Mouse (Mus musculus) lung, adult 2 months (tissue): ENCODE measurements at regions not wholly inside any gene's neighbourhood (a gene's known extent, or its start where the extent isn't known, plus 50 kb on each side); places are given as distances from the start of the nearest gene placed in this dataset.

ENCODE experiments used
- DNase-seq: peaks from one replicate; pipeline ENCODE4 v3.0.0; 2022
- H3K4me1 ChIP-seq: fragments of 200-500 bp; 2 replicates; pipeline ENCODE4 v1.6.1; 2011; ENCODE audit warnings: low read length; ENCODE audit not compliant: control insufficient read depth, insufficient read depth
- H3K4me3 ChIP-seq: fragments of 200-500 bp; replicated peaks from 2 replicates; pipeline ENCODE3; 2011; ENCODE audit warnings: low read depth, mild to moderate bottlenecking, control low read depth, low read length; ENCODE audit errors: extremely low read depth
- CTCF ChIP-seq: fragments of 200-500 bp; IDR thresholded peaks from 2 replicates; pipeline ENCODE4 v1.5.1; 2011; ENCODE audit warnings: mild to moderate bottlenecking, low read length, control low read depth; ENCODE audit not compliant: insufficient read depth
- POLR2A ChIP-seq: fragments of 200-500 bp; IDR thresholded peaks from 2 replicates; pipeline ENCODE4 v1.6.1; 2011; ENCODE audit warnings: low read depth, mild to moderate bottlenecking, control low read depth, low read length, borderline replicate concordance; ENCODE audit errors: extremely low read depth
- WGBS: fragments of 180-500 bp; shearing (Covaris S2); methylation state at CpG from one replicate; pipeline ENCODE4 v1.1.7; 2018; 5-methylcytosine and 5-hydroxymethylcytosine counted together

- no peak for DNase-seq
- TF ChIP-seq POLR2A: no peak
- no peak for TF ChIP-seq CTCF
- Histone ChIP-seq H3K4me3 (no peak overlapping the region), H3K4me1 (no peaks in the 10 kb centered on the region; the same call in none of the 2 replicates)
- WGBS: 21% methylated on average over 7 of the region's 7 CpGs
Observed at GRCm38 (mm10) chr16:23838696-23839095, 52.1 kb downstream of the Sst start.

DNA sequence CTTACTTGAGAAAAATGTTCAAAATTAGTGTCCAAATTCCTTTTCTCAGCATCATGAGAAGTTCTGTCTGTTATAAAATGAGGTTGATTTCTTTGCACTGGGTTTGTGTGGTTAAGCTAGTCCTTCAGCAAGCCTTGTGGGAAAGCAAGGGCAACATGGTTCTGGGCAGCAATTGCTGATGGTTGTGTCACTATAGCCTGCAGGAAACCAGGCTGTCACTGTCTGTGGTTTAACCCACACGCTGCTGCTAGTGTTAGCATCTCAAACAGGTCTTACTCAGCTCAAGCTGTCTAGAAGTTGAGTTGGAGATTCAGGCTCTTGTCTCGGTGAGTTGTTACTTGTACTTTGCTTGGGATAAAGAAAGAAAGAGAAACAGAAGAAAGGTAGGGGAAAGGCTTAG, 52.6 kb downstream of the Sst start:
- no peak overlapping the region for H3K4me3 ChIP-seq
- 57% methylated on average over 2 of the region's 2 CpGs for WGBS
- TF ChIP-seq POLR2A: no peak
- no peak for TF ChIP-seq CTCF
- DNase-seq: no peak
- no peaks in the 10 kb centered on the region; the same call in none of the 2 replicates for H3K4me1 ChIP-seq

DNA sequence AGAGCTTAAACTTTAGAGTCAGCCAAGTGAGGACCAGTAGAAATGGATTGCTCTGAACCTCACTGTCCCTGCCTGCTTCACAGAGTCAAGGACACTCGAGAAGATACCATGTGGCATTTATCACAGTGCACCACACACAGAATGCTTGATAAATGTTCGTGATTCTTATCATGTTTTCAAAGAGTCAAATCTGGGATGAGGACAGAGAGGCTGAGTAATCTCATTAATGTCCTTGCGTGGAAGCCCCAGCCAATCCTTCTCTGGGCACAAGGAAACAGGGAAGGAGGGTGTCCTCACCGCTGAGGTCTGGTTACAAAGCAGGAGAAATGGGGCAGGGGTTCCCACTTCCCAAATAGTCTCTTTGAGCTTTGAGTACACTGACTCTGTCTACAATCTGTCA, 55.8 kb downstream of the Sst start:
- WGBS: 51% methylated on average over 4 of the region's 4 CpGs
- Histone ChIP-seq H3K4me1 (no peaks in the 10 kb centered on the region; the same call in none of the 2 replicates), H3K4me3 (no peak overlapping the region)
- DNase-seq: no peak
- no peak for TF ChIP-seq POLR2A
- TF ChIP-seq CTCF: no peak

DNA sequence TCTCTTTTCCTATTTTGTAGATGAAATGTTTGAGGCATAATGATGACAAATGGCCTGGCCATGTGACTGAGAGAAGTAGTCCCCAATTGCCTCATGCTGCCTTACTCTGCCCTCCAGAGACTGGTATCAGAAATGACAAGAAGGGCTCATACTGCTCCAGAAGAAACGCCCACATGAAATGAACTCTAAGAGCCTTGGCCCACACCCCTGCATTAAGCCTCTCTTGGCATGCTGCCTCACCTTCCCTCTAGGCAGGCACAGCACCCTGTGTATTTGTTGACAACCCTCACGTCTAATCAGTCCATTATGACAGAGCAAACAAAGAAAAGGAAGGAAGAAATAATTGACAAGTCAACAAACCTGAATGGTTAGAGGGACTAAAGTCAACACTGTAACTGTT, 57.2 kb downstream of the Sst start:
- DNase-seq: no peak
- H3K4me1 ChIP-seq: no peaks in the 10 kb centered on the region; the same call in none of the 2 replicates
- no peak for TF ChIP-seq CTCF
- H3K4me3 ChIP-seq: no peak overlapping the region
- 28% methylated on average over 2 of the region's 2 CpGs for WGBS

DNA sequence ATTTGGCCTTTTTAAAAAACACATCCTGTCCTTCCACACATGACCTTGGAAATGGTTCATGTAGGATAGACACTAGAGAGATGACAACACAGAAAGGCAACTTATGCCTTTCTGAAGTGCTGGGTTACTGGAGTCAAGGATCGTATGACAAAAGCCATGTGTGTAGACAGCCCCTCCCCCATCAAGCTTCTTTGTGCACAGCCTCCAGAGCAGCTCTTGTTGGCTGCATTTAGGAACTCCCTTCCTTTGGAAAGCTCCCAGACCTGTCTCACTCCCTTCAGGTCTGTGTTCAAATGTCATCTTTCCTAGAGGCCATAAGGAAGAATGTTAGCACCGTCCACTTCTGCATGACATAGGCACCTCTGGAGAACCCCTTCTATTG, 57.7 kb downstream of the Sst start:
- WGBS: 51% methylated on average over 2 of the region's 2 CpGs
- TF ChIP-seq POLR2A (no peak), CTCF (no peak)
- no peaks in the 10 kb centered on the region; the same call in none of the 2 replicates for H3K4me1 ChIP-seq
- DNase-seq: no peak
- H3K4me3 ChIP-seq: no peak overlapping the region

- no peaks in the 10 kb centered on the region; the same call in none of the 2 replicates for H3K4me1 ChIP-seq
- H3K4me3 ChIP-seq: no peak overlapping the region
- no peak for DNase-seq
- WGBS: 68% methylated on average over 9 of the region's 9 CpGs
- TF ChIP-seq CTCF (no peak), POLR2A (no peak)
Observed at GRCm38 (mm10) chr16:23832393-23833041, 58.2 kb downstream of the Sst start.

DNA sequence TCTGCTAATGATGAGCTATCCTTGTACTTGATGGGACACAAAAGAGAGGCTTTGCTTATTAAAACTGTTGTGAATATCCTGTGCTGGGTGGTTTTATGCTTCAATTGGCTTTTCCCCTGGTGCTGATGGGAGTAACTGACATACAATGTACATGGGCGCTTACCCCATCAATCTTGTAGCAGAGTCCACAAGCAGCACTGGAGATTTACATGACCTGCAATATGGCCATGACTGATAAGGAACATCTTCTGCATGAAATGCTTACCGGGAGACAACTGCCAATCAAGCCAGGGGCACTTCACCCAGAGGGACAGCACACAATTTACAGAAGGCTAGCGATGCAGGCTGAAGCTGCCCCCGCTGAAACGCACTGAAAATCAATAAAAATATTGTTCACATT, 65.1 kb downstream of the Sst start:
- no peak overlapping the region for H3K4me3 ChIP-seq
- H3K4me1 ChIP-seq: no peaks in the 10 kb centered on the region
- no peak for DNase-seq
- no peak for TF ChIP-seq CTCF
- no peak for TF ChIP-seq POLR2A
- 88% methylated on average over 5 of the region's 5 CpGs for WGBS

DNA sequence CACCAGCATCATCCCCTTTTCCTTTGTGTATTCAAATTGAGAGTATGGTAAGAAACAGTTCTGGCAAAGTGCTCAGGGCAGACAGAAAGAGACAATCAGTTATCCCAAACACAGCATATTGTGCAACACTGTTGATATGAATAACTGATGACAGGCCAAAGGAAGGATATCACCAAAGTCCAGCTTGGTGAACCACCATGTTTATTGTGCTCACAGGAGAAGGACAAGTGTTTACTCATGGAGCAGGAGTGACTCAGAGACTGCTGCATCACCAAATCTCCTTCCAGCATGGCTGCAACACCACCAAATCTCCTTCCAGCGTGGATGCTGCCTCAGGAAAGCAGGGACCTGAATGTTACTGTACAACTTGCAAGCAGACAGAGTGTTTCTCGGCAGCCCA, 105.5 kb downstream of the Sst start:
- H3K4me3 ChIP-seq: no peak overlapping the region
- no peak for TF ChIP-seq POLR2A
- TF ChIP-seq CTCF: no peak
- 69% methylated on average over 2 of the region's 2 CpGs for WGBS
- no peaks in the 10 kb centered on the region for H3K4me1 ChIP-seq
- DNase-seq: no peak

GRCm38 (mm10) chr16:23784021-23784897, 106.5 kb downstream of the Sst start:
- Histone ChIP-seq H3K4me1 (no peaks in the 10 kb centered on the region), H3K4me3 (no peak overlapping the region)
- WGBS: 57% methylated on average over 6 of the region's 6 CpGs
- TF ChIP-seq POLR2A (no peak), CTCF (no peak)
- no peak for DNase-seq
